Mouse (Mus musculus) bone marrow macrophage, adult 2 months (primary cell): Measurements from ENCODE around the gene Hnrnpk.

Experiments
- CTCF ChIP-seq: IDR thresholded peaks from 2 replicates; pipeline ENCODE4 v1.5.1; 2012; ENCODE audit warnings: low read depth, mild to moderate bottlenecking, low read length, moderate library complexity
- POLR2A ChIP-seq: IDR thresholded peaks from 2 replicates; pipeline ENCODE4 v1.6.1; 2012; ENCODE audit warnings: mild to moderate bottlenecking, low read depth, low read length, borderline replicate concordance

- TF ChIP-seq POLR2A (no peak), CTCF (no peak)
Measured at GRCm38 (mm10) chr13:58419266-58419665, 16.1 kb upstream of the Hnrnpk start.
